Mouse (Mus musculus): Measurements from ENCODE around the gene Hbs1l.

GRCm38 (mm10) chr10:21359086-21359485 is 63.3 kb downstream of the Hbs1l start:
- TF ChIP-seq EP300 (IDR thresholded peaks at IDR 0.05) (no peak), CTCF (IDR thresholded peaks at IDR 0.05) (no peak)
